Mouse (Mus musculus): ENCODE measurements around the gene Hoxb9.

DNA sequence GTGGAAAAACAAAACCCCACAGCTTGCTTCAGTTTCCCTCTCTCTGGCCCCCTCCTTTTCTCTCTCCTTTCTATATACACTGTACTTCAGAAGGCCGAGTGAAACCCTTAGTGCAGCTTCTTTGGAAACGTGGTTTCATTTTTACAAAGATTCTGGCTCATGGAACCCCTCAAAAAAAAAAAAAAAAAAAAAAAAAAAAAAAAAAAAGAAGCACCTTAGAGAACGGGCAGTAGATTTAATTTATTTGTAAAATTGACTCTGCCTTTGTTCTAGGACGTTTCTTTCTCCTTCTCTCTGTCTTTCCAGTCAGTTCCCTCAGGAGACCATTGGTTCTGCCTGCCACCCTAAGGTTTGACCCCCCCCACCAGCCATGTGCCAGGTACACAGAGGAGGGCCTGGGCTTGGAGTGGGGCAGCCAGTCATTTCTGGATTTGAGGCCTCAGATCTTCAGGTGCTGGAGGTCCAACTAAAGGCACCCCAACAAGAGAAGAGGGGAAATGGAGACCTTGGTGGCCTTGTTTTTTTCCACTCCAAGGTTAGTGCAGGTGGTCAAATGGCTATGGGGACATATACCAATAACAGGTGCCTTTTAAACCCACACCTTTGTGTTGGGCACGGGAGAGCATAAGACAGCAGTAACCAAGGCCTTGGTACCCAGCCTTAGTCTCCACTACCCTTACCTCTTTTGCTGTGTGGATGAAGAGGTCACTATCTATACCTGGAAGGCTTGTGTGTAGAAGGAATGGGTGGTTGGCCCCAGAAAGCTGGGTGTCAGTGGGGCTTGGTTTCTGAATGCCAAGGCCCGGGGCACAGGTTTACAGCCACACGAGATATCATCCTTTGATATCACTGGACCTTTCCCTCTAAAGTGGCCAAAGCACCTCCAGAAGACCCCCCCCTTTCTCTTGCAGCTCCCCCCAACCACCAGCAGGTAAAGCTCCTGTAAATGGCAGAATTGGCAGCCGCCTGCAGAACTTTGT lies 9.4 kb downstream of the Hoxb9 start:
- no peak for TF ChIP-seq CTCF (IDR thresholded peaks at IDR 0.05; ENCODE audit: extremely low read depth, insufficient read length, insufficient replicate concordance, low read depth, low read length)
- no peak for TF ChIP-seq POLR2A (IDR thresholded peaks at IDR 0.05; ENCODE audit: low read depth, low read length)
